Mouse (Mus musculus) olfactory bulb, adult 2 months (tissue): ENCODE results near the gene Cd96.

Experiments
- CTCF ChIP-seq: fragments of 200-500 bp; IDR thresholded peaks from 2 replicates; pipeline ENCODE4 v1.5.1; 2012; ENCODE audit warnings: low read depth, mild to moderate bottlenecking, low read length, moderate library complexity; ENCODE audit not compliant: insufficient read depth
- POLR2A ChIP-seq: fragments of 200-500 bp; IDR thresholded peaks from 2 replicates; pipeline ENCODE4 v1.6.1; 2012; ENCODE audit warnings: mild to moderate bottlenecking, low read depth, low read length, moderate library complexity; ENCODE audit not compliant: insufficient read depth

DNA sequence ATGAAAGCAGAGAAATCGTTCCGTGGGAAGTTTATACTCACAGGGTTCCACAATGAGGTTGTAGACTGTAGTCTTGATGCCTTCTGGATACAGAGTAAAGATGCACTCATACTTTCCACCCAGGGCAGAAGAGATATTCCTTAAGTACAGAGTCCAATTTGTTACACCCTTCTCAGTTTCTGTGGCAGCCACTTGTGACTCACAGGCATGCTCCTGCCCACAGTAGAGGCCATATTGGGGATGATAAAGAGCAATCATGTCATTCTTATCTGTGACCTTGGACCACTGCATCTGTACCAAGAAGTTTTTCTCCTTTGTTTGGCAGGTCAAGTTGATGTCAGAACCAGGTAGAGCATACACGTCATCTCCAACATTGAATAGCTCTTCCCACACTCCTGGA is 2.4 kb downstream of the Cd96 start:
- TF ChIP-seq POLR2A (no peak), CTCF (no peak)
